Mouse (Mus musculus): ENCODE measurements at regions not wholly inside any gene's neighbourhood (a gene's known extent, or its start where the extent isn't known, plus 50 kb on each side); places are given as distances from the start of the nearest gene placed in this dataset.

DNA sequence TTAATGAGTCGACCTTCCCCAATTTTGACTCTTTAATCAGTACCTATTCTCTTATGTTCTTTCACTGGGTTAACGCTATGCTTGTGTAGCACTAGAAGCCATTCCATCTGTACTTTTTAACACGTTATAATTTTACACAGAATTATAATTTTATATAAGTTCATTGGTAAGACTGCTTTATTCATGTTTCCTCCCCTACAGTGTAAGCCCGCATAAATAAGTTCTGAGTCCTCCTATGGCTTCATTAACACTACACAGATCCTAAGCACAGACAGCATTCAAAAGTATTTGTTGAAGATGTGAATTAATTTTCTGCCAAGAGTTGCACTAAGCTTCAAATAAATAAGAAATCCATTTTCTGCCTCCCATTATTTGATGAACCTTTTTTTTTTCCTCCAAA, 176.1 kb upstream of the Usp25 start:
- no peak for DNase-seq (ENCODE audit: low read depth, low spot score)

DNA sequence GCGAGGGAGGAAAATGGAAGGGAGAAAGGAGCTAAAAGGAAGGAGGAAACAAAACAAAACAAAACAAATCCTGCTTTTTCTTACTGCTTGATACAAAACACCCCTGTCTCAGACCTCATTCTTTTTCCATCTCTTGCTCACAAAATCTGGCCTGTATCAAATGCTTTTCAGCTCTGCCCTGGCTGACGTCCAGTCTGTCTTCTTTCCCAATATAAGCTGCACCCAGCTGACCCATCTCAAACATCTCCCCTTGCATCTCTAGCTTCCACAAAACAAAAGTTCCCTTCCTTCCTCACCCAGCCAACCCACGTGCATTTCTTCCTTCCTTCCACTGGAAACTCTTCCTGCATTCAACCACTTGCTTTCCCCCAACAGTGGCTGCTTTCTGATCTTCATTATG, 183.1 kb upstream of the Usp25 start:
- no peak for DNase-seq (ENCODE audit: low read depth, low spot score)

- DNase-seq (ENCODE audit: low read depth, low spot score): no peak
Measured at GRCm38 (mm10) chr16:76827674-76828441, 185.6 kb upstream of the Usp25 start.

DNA sequence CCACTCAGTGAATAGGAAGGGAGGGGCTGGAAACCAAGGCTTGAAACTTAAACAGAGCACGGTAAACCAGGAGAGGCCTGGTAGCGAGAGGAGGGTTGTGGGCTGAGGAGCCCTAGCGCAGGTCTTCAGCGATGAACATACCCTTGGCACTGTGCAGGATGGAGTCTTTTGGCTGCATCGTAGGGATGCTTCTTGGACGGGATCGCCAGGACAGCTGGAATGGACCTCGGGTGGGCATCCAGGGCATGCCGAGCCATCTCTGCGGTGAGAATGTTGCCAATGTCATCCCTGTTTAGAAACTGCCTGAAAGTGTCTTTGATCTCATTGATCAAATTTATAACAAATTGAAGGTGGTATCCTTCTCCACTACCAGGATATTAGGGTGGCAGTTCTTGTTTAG, 192.2 kb upstream of the Usp25 start:
- DNase-seq (ENCODE audit: low read depth, low spot score): no peak

DNA sequence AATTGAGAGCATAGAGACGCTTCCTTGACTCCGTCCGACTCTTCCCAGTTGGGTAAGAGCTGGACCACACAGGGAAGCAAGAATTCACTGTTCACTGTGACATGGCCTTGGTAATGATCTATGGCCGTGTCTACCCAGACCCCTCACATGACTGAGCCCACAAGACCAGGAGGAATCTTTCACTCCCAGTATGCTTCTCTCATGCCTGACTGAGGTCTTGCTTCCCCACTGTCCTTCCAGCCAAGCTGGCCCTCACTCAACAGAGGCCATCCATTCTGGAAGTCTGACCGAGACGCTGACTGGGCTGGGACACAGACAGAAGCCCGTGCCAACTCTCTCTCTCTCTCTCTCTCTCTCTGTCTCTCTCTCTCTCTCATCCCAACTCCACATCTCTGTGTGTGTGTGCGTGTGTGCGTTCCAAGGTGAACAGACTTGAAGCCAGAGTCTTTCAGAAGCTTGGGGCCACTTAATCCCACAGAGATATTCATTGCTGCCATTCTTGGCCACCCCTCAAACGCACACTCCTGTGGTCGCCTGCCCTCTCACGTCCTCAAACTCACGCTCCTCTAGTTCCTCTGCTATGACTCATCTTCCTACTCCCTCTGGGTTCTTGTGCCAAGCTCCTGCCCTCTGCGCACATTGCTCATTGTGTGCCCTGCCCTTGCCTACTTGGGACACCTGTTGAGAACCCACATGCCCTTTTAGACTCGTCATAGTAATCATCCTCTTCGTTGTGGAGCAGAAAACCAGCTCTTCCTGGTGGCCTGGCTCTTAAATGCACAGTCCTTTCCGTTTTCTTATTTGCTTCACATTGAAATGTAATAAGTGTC, 197.2 kb upstream of the Usp25 start:
- DNase-seq (ENCODE audit: low read depth, low spot score): no peak

DNA sequence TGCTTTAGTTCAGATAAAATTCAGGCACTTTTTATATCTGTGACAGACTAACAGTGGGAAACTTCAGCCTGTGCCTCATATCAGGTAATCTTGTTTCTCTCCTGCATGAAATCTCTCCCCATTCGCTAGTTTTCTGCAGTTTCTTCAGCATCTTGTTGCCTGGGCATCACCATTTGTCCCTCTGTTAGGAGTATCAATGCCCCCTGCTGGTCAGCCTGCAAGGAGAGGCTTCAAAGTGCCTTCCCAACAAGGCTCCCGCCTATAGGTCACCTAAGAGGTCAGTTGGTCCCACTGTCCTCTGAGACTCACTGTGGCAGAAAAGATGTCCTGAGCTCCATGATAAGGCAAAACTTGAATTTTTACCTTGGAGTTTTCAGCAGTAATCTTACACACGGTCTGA, 209.8 kb upstream of the Usp25 start:
- peak; percentile 16 for DNase-seq (ENCODE audit: low read depth, low spot score)

DNA sequence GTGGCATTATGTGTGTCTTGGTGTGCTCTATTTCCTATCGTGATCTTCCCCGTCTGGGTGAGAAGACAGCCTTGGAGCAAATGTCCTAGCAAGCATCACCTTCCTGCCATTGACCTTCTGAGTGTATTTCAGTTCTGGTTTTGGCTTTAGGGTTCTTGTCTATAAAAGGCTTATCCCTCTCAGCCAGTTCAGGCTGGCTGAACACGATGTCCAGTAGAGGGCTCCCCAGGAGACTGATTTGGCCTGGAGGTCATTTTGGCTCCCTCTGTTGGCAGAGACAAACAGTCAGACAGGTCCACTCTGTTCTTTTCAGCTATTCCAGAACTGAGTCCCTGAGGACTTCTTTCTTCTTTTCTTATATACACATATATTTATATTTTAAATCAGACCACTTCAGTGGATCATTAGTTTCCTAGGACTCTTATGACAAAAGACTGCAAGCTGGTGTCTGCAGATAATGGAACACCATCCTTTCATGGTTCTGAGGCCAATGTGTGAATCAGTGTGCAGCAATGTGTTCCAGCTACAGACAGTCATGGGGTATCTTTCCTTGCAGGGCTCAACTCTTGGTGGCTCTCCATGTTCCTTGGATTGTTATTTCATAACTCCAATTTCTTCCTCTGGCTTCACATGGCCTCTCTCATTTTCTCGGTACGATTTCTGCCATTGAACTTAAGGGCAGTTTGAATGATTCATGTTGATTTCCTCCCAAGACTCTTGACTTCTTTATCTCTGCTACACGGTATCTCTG, 226.9 kb upstream of the Usp25 start:
- DNase-seq (ENCODE audit: low read depth, low spot score): peak; percentile 48

GRCm38 (mm10) chr16:76782656-76783055, 230.8 kb upstream of the Usp25 start:
- DNase-seq (ENCODE audit: low read depth, low spot score): no peak

DNA sequence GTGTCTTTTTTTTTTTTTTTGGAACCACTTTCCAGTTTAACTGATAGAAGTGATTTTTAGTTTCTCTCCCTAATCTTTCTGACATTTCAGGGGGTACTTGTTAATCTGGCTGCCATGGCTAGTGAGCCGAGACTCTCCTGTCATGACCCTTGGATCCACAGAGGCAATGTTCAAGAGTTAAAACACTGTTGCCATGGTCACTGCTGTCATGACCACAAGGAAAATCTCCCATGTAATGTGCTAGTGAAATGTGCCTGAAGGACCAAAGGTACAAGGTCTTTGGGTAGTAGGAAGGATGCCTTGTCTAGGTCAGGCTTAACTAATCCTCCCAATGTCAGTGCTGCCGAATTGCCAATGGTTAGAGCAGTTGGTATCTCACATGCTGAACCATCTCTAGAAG, 237.7 kb upstream of the Usp25 start:
- DNase-seq (ENCODE audit: low read depth, low spot score): no peak

- DNase-seq (ENCODE audit: low read depth, low spot score): no peak
Measured at GRCm38 (mm10) chr16:76774032-76774431, 239.5 kb upstream of the Usp25 start.

DNA sequence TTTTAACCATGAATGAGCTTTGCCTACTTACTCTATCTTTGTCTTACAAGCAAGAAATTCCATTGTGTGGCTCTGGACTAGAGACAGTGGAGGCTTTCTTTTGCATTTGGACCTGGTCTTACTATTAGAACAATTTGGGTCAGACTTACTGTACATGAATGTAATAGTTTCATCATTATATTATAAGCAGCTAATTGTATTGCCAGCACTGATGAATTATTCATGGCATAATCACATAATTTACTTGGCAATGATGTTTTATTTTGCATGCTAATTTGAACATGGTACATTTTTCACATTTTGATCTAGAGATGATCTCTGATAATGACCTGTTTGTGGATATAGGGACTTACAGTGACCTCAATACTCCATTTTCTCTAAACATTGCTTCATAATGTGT, 240.0 kb upstream of the Usp25 start:
- no peak for DNase-seq (ENCODE audit: low read depth, low spot score)

GRCm38 (mm10) chr16:76768607-76769006, 244.9 kb upstream of the Usp25 start:
- DNase-seq (ENCODE audit: low read depth, low spot score): peak; percentile 61

GRCm38 (mm10) chr16:76766636-76767035, 246.9 kb upstream of the Usp25 start:
- no peak for DNase-seq (ENCODE audit: low read depth, low spot score)

DNA sequence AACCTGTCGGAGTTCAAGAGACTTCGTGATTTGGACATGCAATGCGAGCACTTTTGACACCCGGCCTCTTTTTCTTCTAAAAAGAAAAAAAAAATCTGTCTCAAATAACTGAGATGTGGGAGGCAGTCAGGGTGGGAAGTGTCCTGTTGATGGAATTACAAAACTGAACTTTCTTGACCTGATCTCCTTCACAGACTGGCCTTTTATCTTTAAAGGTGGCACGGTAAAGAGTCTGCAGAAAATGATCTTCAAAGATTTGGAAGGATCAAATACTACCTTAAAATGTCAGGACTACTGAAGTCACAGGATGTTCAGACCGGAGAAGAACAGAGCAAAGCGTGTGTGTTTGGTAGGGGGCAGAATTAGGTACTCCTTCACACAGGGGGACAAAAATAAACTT, 248.0 kb upstream of the Usp25 start:
- DNase-seq (ENCODE audit: low read depth, low spot score): peak; percentile 13

DNA sequence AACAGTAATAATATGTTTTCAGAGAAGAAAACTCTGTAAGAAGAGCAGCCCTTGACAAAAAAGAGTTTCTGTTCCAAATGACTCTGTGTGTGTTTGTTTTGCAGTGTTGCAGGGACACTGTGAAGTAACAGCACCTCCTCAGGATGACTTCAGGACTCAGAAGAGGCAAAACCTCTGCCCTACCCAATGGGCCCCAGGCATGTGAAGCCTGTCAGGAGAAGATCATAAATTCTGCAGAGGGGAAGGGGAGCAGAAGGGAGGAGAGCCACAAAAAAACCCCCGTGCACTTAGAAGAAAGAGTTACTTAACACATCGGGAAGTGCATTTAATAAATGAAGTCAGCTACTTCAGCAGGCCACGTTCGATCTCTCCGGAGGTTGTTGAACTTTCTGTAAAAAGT, 248.5 kb upstream of the Usp25 start:
- no peak for DNase-seq (ENCODE audit: low read depth, low spot score)

GRCm38 (mm10) chr16:76762619-76763283, 250.8 kb upstream of the Usp25 start:
- peak; percentile 36 for DNase-seq (ENCODE audit: low read depth, low spot score)

GRCm38 (mm10) chr16:76761848-76762247, 251.7 kb upstream of the Usp25 start:
- no peak for DNase-seq (ENCODE audit: low read depth, low spot score)

GRCm38 (mm10) chr16:76761004-76761403, 252.5 kb upstream of the Usp25 start:
- DNase-seq (ENCODE audit: low read depth, low spot score): no peak

GRCm38 (mm10) chr16:76754871-76755270, 258.6 kb upstream of the Usp25 start:
- DNase-seq (ENCODE audit: low read depth, low spot score): no peak

DNA sequence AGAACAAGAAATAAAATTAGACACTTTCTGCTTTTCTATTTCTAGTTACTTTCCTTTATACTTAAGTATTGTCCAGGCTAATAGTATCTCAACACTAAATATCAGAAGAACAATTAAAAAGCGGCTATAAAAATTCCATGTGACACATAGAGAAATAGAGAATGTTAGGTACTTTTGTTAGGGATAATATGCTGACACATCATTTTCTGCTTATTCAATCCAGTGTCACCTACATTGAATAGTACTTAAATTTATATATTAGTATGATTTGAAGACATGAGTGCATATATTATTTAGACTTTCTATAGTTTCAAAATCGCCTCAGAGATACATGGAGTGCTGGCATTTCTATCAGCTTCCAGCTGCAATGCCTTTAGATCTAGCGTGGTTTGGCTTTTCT, 267.1 kb upstream of the Usp25 start:
- DNase-seq (ENCODE audit: low read depth, low spot score): no peak

DNA sequence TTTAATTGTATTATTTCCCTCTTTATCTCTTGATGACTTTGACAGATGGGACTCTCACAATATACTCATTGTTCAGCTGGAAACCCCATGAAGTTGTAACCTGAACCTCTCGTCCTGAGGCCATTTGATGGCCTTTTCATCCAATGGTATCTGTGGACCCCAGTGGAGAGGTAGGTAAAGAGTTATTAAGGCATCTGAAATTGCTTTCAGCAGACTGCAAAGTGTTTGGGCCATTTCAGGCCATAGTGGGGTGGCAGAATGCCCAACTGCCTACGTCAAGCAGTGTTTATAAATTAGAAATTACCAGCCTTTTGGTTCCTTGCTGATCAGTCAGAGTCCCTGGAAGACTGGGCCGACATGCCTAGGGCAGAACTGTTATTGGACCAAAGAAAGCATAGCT, 272.4 kb upstream of the Usp25 start:
- DNase-seq (ENCODE audit: low read depth, low spot score): no peak

GRCm38 (mm10) chr16:76725991-76726390, 287.5 kb upstream of the Usp25 start:
- DNase-seq (ENCODE audit: low read depth, low spot score): no peak

All from CD4-positive helper T cell, adult 2 months (primary cell).